Mouse (Mus musculus) thymus, postnatal 0 days (tissue): ENCODE measurements around the gene Zbtb34. TPM values are rescaled to one million over a fixed set of nuclear protein-coding genes. Genes with fewer than 3 reads are reported as not detected.

Experiments
- DNase-seq: peaks from one replicate; pipeline ENCODE4 v3.0.0-alpha.2; 2015; ENCODE audit warnings: low spot score
- polyA plus RNA-seq: library from polyadenylated mRNA; unstranded; fragments of >200 nt; fragmentation: Nextera tagmentation; extraction: Ambion mirVana; gene quantifications from 2 replicates; pipeline ENCODE4 v1.2.1, GENCODE M21; 2015

Gene Zbtb34
- polyA plus RNA-seq, 1 experiment from 2014 or later: 3.3 TPM

- DNase-seq: no peak
Measured at GRCm38 (mm10) chr2:33401217-33401616, 29.9 kb downstream of the Zbtb34 start.

GRCm38 (mm10) chr2:33400541-33400940 is 30.6 kb downstream of the Zbtb34 start:
- no peak for DNase-seq

- no peak for DNase-seq
Measured at GRCm38 (mm10) chr2:33399091-33399490, 32.0 kb downstream of the Zbtb34 start.

GRCm38 (mm10) chr2:33397036-33397435 is 34.1 kb downstream of the Zbtb34 start:
- no peak for DNase-seq

- no peak for DNase-seq
Measured at GRCm38 (mm10) chr2:33395053-33395452, 36.1 kb downstream of the Zbtb34 start.

- DNase-seq: no peak
Measured at GRCm38 (mm10) chr2:33393951-33394635, 37.0 kb downstream of the Zbtb34 start.

GRCm38 (mm10) chr2:33393021-33393420 is 38.1 kb downstream of the Zbtb34 start:
- DNase-seq: no peak

- DNase-seq: peak; percentile 11
Measured at GRCm38 (mm10) chr2:33371648-33372408, 59.3 kb downstream of the Zbtb34 start.

GRCm38 (mm10) chr2:33370777-33371647 is 60.1 kb downstream of the Zbtb34 start, which contains the start of gene Ralgps1:
Ralgps1 (minus strand) TSS chr2:33371486.
- peak; percentile 95 for DNase-seq

- DNase-seq: no peak
Measured at GRCm38 (mm10) chr2:33370276-33370776, 60.8 kb downstream of the Zbtb34 start.

- no peak for DNase-seq
Measured at GRCm38 (mm10) chr2:33369453-33369852, 61.7 kb downstream of the Zbtb34 start.

- no peak for DNase-seq
Measured at GRCm38 (mm10) chr2:33368486-33368885, 62.6 kb downstream of the Zbtb34 start.

- DNase-seq: no peak
Measured at GRCm38 (mm10) chr2:33365703-33366471, 65.2 kb downstream of the Zbtb34 start.

- DNase-seq: no peak
Measured at GRCm38 (mm10) chr2:33364656-33365055, 66.5 kb downstream of the Zbtb34 start.

- no peak for DNase-seq
Measured at GRCm38 (mm10) chr2:33363890-33364289, 67.2 kb downstream of the Zbtb34 start.

GRCm38 (mm10) chr2:33361139-33361716 is 69.9 kb downstream of the Zbtb34 start:
- no peak for DNase-seq

- DNase-seq: no peak
Measured at GRCm38 (mm10) chr2:33360564-33360963, 70.6 kb downstream of the Zbtb34 start.

GRCm38 (mm10) chr2:33359184-33359583 is 71.9 kb downstream of the Zbtb34 start:
- DNase-seq: no peak

- DNase-seq: no peak
Measured at GRCm38 (mm10) chr2:33357250-33357838, 73.8 kb downstream of the Zbtb34 start.
